Mouse (Mus musculus) forebrain, embryonic 11.5 days (tissue): Measurements from ENCODE around the gene Kcnk4. TPM values are rescaled to one million over a fixed set of nuclear protein-coding genes. Genes with fewer than 3 reads are reported as not detected.

Experiments
- ATAC-seq: fragments of 200-750 bp; cut with Nextera tagmentation; replicated peaks from 2 replicates; pipeline ENCODE4 v1.8.0; 2017; ENCODE audit warnings: moderate TSS enrichment; ENCODE audit not compliant: low FRiP score
- DNase-seq: peaks from one replicate; pipeline ENCODE4 v3.0.0-alpha.2; 2017; ENCODE audit warnings: low spot score
- H3K27ac ChIP-seq: fragments of 300-500 bp; sonication (generic); 2 replicates; pipeline ENCODE4 v1.5.1; 2014; ENCODE audit warnings: low read depth, low read length
- H3K27me3 ChIP-seq: fragments of 300-500 bp; sonication (generic); 2 replicates; pipeline ENCODE4 v1.6.1; 2014; ENCODE audit warnings: mild to moderate bottlenecking, low read length, mixed read lengths; ENCODE audit not compliant: control insufficient read depth, insufficient read depth
- H3K36me3 ChIP-seq: fragments of 300-500 bp; sonication (generic); 2 replicates; pipeline ENCODE4 v1.6.1; 2014; ENCODE audit warnings: mild to moderate bottlenecking, low read length, moderate library complexity, mixed read lengths; ENCODE audit not compliant: control insufficient read depth, insufficient read depth
- H3K4me1 ChIP-seq: fragments of 300-500 bp; sonication (generic); replicated peaks from 2 replicates; pipeline ENCODE4 v1.6.1; 2014; ENCODE audit warnings: low read length, mixed read lengths; ENCODE audit not compliant: control insufficient read depth, insufficient read depth
- H3K4me2 ChIP-seq: fragments of 300-500 bp; sonication (generic); 2 replicates; pipeline ENCODE4 v1.6.1; 2014; ENCODE audit warnings: low read depth, mild to moderate bottlenecking, low read length, moderate library complexity, mixed read lengths; ENCODE audit not compliant: severe bottlenecking
- H3K4me3 ChIP-seq: fragments of 300-500 bp; sonication (generic); 2 replicates; pipeline ENCODE4 v1.5.1; 2014; ENCODE audit warnings: low read depth, low read length
- H3K9ac ChIP-seq: fragments of 300-500 bp; sonication (generic); 2 replicates; pipeline ENCODE4 v1.6.1; 2014; ENCODE audit warnings: low read length
- H3K9me3 ChIP-seq: fragments of 300-500 bp; sonication (generic); 2 replicates; pipeline ENCODE4 v1.6.1; 2016; ENCODE audit warnings: low read length, mixed read lengths; ENCODE audit not compliant: control insufficient read depth
- WGBS: fragments of 180-500 bp; shearing (Covaris S2); extraction: QIAGEN DNeasy Blood & Tissue Kit; methylation state at CpG from one replicate; pipeline ENCODE4 v1.1.7; 2014; 5-methylcytosine and 5-hydroxymethylcytosine counted together
- polyA plus RNA-seq: library from polyadenylated mRNA; unstranded; fragments of >200 nt; fragmentation: Nextera tagmentation; extraction: Ambion mirVana; gene quantifications from 2 replicates; pipeline ENCODE4 v1.2.1, GENCODE M21; 2014

Kcnk4 gene
- polyA plus RNA-seq, 1 experiment from 2014 or later = not detected

DNA sequence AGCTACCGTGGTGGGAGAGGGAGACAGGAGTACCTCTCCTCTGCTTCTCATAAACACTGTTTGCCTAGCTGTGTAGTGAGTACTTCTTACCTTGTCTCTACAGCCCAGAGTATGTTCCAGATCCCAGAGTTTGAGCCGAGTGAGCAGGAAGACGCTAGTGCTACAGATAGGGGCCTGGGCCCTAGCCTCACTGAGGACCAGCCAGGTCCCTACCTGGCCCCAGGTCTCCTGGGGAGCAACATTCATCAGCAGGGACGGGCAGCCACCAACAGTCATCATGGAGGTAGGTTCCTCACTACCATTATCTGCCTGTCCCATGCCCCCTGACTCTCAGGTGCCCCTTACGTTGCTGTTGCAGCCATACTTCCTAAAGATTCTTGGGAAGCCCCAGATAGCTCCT is 8.4 kb upstream of the Kcnk4 start:
- peak overlapping the region; percentile 97 for H3K4me2 ChIP-seq
- H3K9ac ChIP-seq = peak overlapping the region; percentile 91
- H3K36me3 ChIP-seq = no peaks in the 10 kb centered on the region
- WGBS = 25% methylated on average over 5 of the region's 5 CpGs
- peaks cover 15% of the 10 kb centered on the region for H3K4me1 ChIP-seq
- H3K27me3 ChIP-seq = no peaks in the 10 kb centered on the region
- DNase-seq (no peak), ATAC-seq (no peak)
- H3K4me3 ChIP-seq = peak overlapping the region; percentile 65
- H3K9me3 ChIP-seq = no peaks in the 10 kb centered on the region
- peak overlapping the region; percentile 91 for H3K27ac ChIP-seq

DNA sequence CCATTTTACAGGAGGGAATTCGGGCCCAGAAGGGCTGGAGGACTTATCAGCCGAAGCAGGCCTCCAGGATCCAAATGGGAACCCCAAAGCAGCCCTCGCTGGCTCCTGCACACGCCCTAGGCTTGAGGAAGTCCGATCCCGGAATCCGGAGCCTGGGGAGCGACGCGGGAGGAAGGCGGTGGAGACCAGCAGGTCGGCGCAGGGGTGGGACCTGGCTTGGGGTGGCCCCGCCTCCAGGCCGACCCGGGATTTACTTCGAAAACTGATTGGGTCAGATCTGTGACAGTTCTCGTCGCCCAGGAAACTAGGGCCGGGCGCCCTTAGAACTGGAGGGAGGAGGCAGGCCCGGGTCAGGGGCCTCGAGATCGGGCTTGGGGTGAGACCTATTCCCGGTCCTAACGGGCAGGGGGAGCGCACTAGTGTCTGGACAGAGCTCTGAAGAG is 8.0 kb upstream of the Kcnk4 start, which contains the start of gene Gpr137:
Gene Gpr137 (minus strand): TSS at position 232 of the 443 bp plus-strand sequence.
- H3K9me3 ChIP-seq = no peaks in the 10 kb centered on the region
- H3K4me1 ChIP-seq = peaks cover 15% of the 10 kb centered on the region
- no peaks in the 10 kb centered on the region for H3K36me3 ChIP-seq
- H3K4me3 ChIP-seq = peak within 1 kb of the TSS; percentile 65
- peak within 1 kb of the TSS; percentile 91 for H3K9ac ChIP-seq
- peak; percentile 93 for DNase-seq
- peak; percentile 86 for ATAC-seq
- H3K4me2 ChIP-seq = peak within 1 kb of the TSS; percentile 97
- peak within 1 kb of the TSS; percentile 91 for H3K27ac ChIP-seq
- under 1% methylated on average over 27 of the region's 27 CpGs for WGBS
- H3K27me3 ChIP-seq = no peaks in the 10 kb centered on the region

DNA sequence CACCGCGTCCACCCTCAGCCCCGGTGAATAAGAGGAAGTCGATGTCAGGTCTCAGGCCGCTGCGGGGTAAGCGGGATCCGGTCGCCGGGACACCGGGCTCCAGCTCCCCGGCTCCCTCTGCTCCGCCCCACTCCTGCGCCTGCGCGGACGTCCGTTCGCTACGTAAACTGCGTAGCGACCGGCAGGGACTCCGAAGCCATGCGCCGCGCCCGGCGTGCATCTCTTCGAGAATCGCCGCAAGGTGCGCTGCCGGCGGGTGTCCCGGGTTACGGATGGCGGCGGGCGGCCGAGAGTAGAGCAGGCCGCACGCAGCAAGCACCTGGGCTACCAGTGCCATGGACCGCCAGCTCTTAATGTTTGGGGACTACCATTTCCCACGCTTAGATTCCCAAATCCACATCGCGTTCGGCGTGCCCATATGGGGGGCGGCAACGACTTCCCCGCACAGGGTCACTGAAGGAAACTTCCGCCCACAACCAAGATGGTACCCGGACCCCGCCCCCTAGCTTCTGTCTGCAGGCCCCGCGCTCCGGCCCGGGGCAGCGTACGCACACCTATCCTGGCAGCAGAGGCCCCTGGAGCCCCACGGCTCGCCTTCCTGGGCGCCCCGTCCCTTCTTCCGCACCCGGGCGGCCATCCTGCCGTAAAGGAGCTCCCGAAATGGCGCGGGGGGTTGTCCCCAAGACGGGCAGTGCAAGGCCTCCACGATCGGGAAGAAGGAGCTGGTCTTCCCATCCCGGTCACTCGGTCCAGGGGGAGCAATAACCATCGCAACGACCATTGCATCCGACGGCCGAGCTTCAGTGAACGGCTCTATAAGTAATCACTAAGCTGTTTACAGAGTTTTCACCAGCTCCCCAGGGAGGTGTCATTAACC is 7.3 kb upstream of the Kcnk4 start, which contains the start of gene Bad:
Gene Bad (plus strand): TSS at position 490 of the 877 bp plus-strand sequence.
- Histone ChIP-seq H3K4me1 (peaks cover 15% of the 10 kb centered on the region), H3K4me2 (peak within 1 kb of the TSS; percentile 97), H3K36me3 (no peaks in the 10 kb centered on the region), H3K4me3 (peak within 1 kb of the TSS; percentile 65), H3K27ac (peak within 1 kb of the TSS; percentile 91), H3K27me3 (no peaks in the 10 kb centered on the region), H3K9ac (peak within 1 kb of the TSS; percentile 91), H3K9me3 (no peaks in the 10 kb centered on the region)
- ATAC-seq = peak; percentile 86
- under 1% methylated on average over 83 of the region's 83 CpGs for WGBS
- peak; percentile 98 for DNase-seq

DNA sequence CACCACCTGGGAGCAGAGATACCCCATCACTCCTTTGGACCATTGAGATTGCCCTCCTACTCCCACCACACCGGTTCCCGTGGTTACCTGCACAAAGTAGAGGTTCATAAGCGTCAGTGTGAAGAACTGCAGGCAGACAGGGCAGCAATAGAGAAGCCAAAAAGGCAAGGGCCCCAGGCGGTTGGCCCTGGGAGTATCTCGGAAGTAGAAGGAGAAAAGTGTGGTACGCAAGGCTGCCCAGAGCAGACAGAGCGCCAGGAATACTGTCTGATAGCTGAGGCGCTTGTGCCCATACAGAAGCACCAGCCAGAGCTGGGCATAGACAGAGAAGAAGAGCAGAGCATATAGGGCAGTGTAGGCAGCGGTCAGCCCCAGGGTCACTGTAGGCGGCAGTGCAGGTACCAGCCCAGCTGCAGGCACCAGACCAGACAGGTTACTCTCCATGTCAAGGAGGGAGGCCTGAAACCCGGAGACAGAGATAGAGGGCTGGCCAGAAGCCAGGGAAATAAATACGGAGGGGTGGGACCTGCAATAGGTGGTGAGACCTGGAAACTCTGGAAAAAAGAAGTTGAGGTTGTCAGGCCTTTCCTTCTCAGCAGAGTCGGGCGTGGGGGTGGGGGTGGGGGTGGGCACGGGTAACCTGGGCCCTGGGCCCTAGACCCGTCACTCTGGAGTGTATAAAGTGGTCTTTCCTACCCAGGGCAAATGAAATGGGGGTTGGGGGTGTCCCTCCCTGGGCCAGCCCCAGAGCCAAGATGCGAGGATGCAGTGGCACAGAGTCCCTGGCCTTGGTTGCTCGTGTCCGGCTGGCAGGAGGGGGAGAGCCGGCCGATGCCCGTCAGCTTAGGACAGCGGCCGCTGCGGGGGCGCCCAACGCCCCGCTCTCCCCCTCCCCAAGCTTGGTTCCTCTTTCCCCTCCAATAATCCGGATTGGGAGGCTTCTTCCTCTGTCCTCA is 6.4 kb upstream of the Kcnk4 start:
- DNase-seq (no peak), ATAC-seq (peak; percentile 29)
- Histone ChIP-seq H3K4me2 (peak overlapping the region; percentile 97), H3K9me3 (no peaks in the 10 kb centered on the region), H3K4me1 (peaks cover 15% of the 10 kb centered on the region), H3K9ac (peak overlapping the region; percentile 91), H3K27ac (no peak overlapping the region), H3K27me3 (peaks cover 5% of the 10 kb centered on the region; the same call in 1 of the 2 replicates), H3K36me3 (no peaks in the 10 kb centered on the region), H3K4me3 (peak overlapping the region; percentile 65)
- 22% methylated on average over 29 of the region's 29 CpGs for WGBS

DNA sequence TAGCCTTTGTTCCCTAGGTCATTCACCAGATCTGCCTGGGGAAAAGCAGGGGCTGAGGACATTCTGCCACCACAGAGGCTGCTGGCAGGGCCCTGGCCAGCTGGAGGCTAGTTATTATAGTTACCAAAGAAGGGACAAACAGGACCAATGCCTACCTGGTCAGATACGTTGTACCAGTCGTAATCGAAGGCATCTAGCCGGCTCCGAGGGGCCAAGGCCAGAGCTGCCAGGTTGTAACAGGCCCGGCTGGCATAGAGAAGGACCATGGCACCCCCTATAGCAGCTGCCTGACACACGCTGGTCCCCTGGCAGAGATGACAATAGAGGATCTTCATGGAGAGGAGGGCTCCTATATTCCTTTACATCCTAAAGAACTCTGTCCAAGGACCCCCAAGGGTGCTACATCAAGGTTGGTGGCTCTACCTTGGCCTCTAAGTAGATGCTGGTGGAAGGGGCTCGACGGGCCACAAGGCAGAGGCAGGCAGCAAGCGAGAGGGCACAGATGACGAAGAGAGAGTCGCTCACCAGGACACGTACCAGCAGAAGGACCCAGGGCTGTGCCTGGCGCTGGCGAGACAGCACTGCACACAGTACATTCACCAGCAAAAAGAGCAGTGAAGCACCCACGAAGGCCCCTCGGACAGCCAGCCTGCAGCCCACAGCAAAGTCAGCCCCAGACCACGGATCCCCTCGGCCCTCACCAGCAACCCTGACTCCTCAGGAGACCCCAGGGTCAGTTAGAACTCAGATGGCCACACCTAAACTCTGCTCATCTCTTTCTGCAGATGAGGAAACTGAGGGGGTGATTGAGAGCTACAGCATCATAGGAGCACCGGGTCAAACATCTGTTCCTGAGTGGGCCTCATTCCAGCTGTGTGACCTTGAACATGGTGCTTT is 5.0 kb upstream of the Kcnk4 start:
- Histone ChIP-seq H3K9ac (no peak overlapping the region; the same call in 1 of the 2 replicates), H3K27me3 (peaks cover 19% of the 10 kb centered on the region), H3K4me3 (no peak overlapping the region), H3K36me3 (no peaks in the 10 kb centered on the region), H3K27ac (no peak overlapping the region), H3K4me1 (peaks cover 16% of the 10 kb centered on the region), H3K4me2 (no peak overlapping the region), H3K9me3 (no peaks in the 10 kb centered on the region)
- no peak for DNase-seq
- ATAC-seq = no peak
- WGBS = 88% methylated on average over 20 of the region's 20 CpGs

DNA sequence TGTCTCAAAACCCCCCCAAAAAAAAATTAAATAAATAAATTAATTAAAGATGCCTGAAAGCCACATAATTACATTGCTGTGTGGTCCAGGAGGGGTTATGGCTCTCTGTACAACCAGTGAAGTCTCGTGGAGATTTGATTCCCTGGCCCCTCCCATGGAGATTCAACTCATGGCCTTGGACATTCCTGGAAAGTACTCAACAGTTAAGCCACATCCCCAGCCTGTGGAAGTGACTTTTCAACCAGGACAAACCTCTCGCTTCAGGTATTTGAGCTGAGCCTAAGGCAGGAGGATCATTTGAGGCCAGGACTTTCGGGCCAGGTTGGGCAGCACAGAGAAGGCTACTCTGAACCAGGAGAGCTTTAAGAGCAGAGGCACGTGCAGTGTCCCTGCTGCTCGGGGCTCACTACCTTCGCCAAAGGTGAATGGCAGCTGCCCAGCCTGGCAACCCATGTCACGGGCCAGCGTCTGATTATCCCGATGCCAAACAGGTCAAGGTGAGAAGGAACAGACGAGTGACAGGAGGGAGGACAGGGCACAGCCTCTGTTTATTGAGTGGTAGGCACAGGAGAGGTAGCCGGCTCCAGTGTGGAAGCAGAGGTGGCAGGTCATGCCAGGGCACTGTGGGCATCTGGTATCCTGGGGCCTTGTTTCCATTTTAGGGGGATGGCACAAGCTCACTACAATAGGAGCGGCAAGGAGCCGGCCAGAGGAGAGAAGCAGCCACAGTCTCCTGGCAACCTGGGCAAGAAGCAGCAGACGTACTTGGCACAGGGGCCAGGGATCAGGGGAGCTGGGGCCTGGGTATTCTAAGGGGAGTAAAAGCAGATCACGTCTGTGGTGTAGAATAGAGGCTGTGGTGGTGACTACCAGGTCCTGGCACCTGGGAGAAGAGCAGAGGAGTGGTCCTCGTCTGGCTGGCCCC is 3.5 kb upstream of the Kcnk4 start:
- H3K36me3 ChIP-seq = no peaks in the 10 kb centered on the region
- ATAC-seq (no peak), DNase-seq (no peak)
- no peak overlapping the region for H3K4me2 ChIP-seq
- H3K9ac ChIP-seq = no peak overlapping the region
- H3K27ac ChIP-seq = no peak overlapping the region
- 80% methylated on average over 16 of the region's 16 CpGs for WGBS
- H3K27me3 ChIP-seq = peaks cover 34% of the 10 kb centered on the region
- H3K9me3 ChIP-seq = no peaks in the 10 kb centered on the region
- H3K4me3 ChIP-seq = no peak overlapping the region
- H3K4me1 ChIP-seq = peaks cover 19% of the 10 kb centered on the region; the same call in 1 of the 2 replicates

DNA sequence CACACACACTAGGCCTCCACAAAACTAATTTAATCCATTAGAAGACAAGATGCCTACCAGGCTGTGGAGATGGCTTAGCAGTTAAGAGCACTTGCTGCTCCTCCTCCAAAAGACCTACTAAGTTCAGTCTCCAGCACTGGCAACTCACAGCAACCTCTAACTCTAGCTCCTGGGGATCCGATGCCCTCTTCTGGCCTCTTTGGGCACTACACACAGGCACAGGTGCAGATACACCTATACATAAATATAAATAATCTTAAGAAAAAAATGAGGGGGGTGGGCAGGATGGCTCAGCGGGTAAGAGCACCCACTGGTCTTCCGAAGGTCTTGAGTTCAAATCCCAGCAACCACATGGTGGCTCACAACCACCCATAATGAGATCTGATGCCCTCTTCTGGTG is 2.0 kb upstream of the Kcnk4 start:
- 20% methylated on average over 3 of the region's 3 CpGs for WGBS
- Histone ChIP-seq H3K27me3 (peaks cover 48% of the 10 kb centered on the region), H3K9ac (no peak overlapping the region), H3K4me2 (no peak overlapping the region), H3K9me3 (no peaks in the 10 kb centered on the region), H3K27ac (no peak overlapping the region), H3K4me3 (no peak overlapping the region), H3K36me3 (no peaks in the 10 kb centered on the region), H3K4me1 (peaks cover 15% of the 10 kb centered on the region; the same call in 1 of the 2 replicates)
- ATAC-seq (no peak), DNase-seq (no peak)
